Mouse (Mus musculus): ENCODE measurements around the gene Obscn. TPM values are rescaled to one million over a fixed set of nuclear protein-coding genes. Genes with fewer than 3 reads are reported as not detected.

Obscn gene
- polyA plus RNA-seq, 1 experiment from 2014 or later, result 3.0 TPM

- Histone ChIP-seq H3K4me1 (replicated peaks; ENCODE audit: control insufficient read depth, insufficient read depth, low read length) (peaks cover 9% of the 10 kb centered on the region), H3K4me2 (ENCODE audit: low read depth, low read length) (no peak overlapping the region), H3K4me3 (ENCODE audit: low read length) (no peak overlapping the region), H3K9ac (ENCODE audit: low read length) (no peak overlapping the region), H3K27me3 (ENCODE audit: control insufficient read depth, insufficient read depth, low read depth, low read length) (peaks cover 4% of the 10 kb centered on the region; the same call in 1 of the 2 replicates), H3K27ac (ENCODE audit: low read length) (no peak overlapping the region), H3K36me3 (ENCODE audit: control insufficient read depth, insufficient read depth, low read length) (no peaks in the 10 kb centered on the region), H3K9me3 (ENCODE audit: control insufficient read depth, low read length) (no peaks in the 10 kb centered on the region)
- ATAC-seq (ENCODE audit: low read depth), result no peak
- 96% methylated on average over 1 of the region's 1 CpGs for WGBS
Measured at GRCm38 (mm10) chr11:58967346-58967745, 168.9 kb downstream of the Obscn start.

- no peaks in the 10 kb centered on the region for H3K36me3 ChIP-seq (ENCODE audit: control insufficient read depth, insufficient read depth, low read length)
- H3K27me3 ChIP-seq (ENCODE audit: control insufficient read depth, insufficient read depth, low read depth, low read length), result peaks cover 13% of the 10 kb centered on the region; the same call in 1 of the 2 replicates
- peaks cover 8% of the 10 kb centered on the region for H3K9me3 ChIP-seq (ENCODE audit: control insufficient read depth, low read length)
- 43% methylated on average over 12 of the region's 12 CpGs for WGBS
- no peak overlapping the region for H3K27ac ChIP-seq (ENCODE audit: low read length)
- H3K4me3 ChIP-seq (ENCODE audit: low read length), result no peak overlapping the region
- H3K9ac ChIP-seq (ENCODE audit: low read length), result no peak overlapping the region
- H3K4me2 ChIP-seq (ENCODE audit: low read depth, low read length), result no peak overlapping the region
- no peak for ATAC-seq (ENCODE audit: low read depth)
- peaks cover 8% of the 10 kb centered on the region for H3K4me1 ChIP-seq (replicated peaks; ENCODE audit: control insufficient read depth, insufficient read depth, low read length)
Measured at GRCm38 (mm10) chr11:58965001-58965760, 171.0 kb downstream of the Obscn start.

- H3K27me3 ChIP-seq (ENCODE audit: control insufficient read depth, insufficient read depth, low read depth, low read length), result peaks cover 13% of the 10 kb centered on the region; the same call in 1 of the 2 replicates
- peaks cover 8% of the 10 kb centered on the region for H3K9me3 ChIP-seq (ENCODE audit: control insufficient read depth, low read length)
- no peak for ATAC-seq (ENCODE audit: low read depth)
- no peak overlapping the region for H3K27ac ChIP-seq (ENCODE audit: low read length)
- H3K4me3 ChIP-seq (ENCODE audit: low read length), result no peak overlapping the region
- no peaks in the 10 kb centered on the region for H3K36me3 ChIP-seq (ENCODE audit: control insufficient read depth, insufficient read depth, low read length)
- 76% methylated on average over 7 of the region's 7 CpGs for WGBS
- H3K9ac ChIP-seq (ENCODE audit: low read length), result no peak overlapping the region
- no peak overlapping the region for H3K4me2 ChIP-seq (ENCODE audit: low read depth, low read length)
- H3K4me1 ChIP-seq (replicated peaks; ENCODE audit: control insufficient read depth, insufficient read depth, low read length), result peaks cover 11% of the 10 kb centered on the region
Measured at GRCm38 (mm10) chr11:58964216-58964615, 172.0 kb downstream of the Obscn start.

GRCm38 (mm10) chr11:58963543-58963942, 172.7 kb downstream of the Obscn start:
- Histone ChIP-seq H3K27ac (ENCODE audit: low read length) (no peak overlapping the region), H3K9me3 (ENCODE audit: control insufficient read depth, low read length) (peaks cover 8% of the 10 kb centered on the region), H3K4me2 (ENCODE audit: low read depth, low read length) (no peak overlapping the region), H3K9ac (ENCODE audit: low read length) (no peak overlapping the region), H3K36me3 (ENCODE audit: control insufficient read depth, insufficient read depth, low read length) (no peaks in the 10 kb centered on the region), H3K4me1 (replicated peaks; ENCODE audit: control insufficient read depth, insufficient read depth, low read length) (peaks cover 9% of the 10 kb centered on the region), H3K27me3 (ENCODE audit: control insufficient read depth, insufficient read depth, low read depth, low read length) (peaks cover 13% of the 10 kb centered on the region; the same call in 1 of the 2 replicates), H3K4me3 (ENCODE audit: low read length) (no peak overlapping the region)
- no peak for ATAC-seq (ENCODE audit: low read depth)
- 32% methylated on average over 17 of the region's 17 CpGs for WGBS

- H3K27me3 ChIP-seq (ENCODE audit: control insufficient read depth, insufficient read depth, low read depth, low read length), result peaks cover 13% of the 10 kb centered on the region; the same call in 1 of the 2 replicates
- WGBS, result 54% methylated on average over 50 of the region's 50 CpGs
Measured at GRCm38 (mm10) chr11:58961364-58962177, 174.6 kb downstream of the Obscn start.

GRCm38 (mm10) chr11:58959921-58960465, 176.2 kb downstream of the Obscn start:
- Histone ChIP-seq H3K27me3 (ENCODE audit: control insufficient read depth, insufficient read depth, low read depth, low read length) (peaks cover 13% of the 10 kb centered on the region; the same call in 1 of the 2 replicates), H3K9ac (ENCODE audit: low read length) (peak overlapping the region; percentile 64), H3K36me3 (ENCODE audit: control insufficient read depth, insufficient read depth, low read length) (0 out of 2 replicates have a peak, but pooled peaks cover 2% of the 10 kb centered on the region), H3K4me3 (ENCODE audit: low read length) (peak overlapping the region; percentile 64), H3K27ac (ENCODE audit: low read length) (no peak overlapping the region; the same call in 1 of the 2 replicates), H3K9me3 (ENCODE audit: control insufficient read depth, low read length) (peaks cover 8% of the 10 kb centered on the region), H3K4me2 (ENCODE audit: low read depth, low read length) (peak overlapping the region; percentile 92), H3K4me1 (replicated peaks; ENCODE audit: control insufficient read depth, insufficient read depth, low read length) (peaks cover 28% of the 10 kb centered on the region)
- 3% methylated on average over 40 of the region's 40 CpGs for WGBS
- ATAC-seq (ENCODE audit: low read depth), result peak; percentile 84

More at GRCm38 (mm10) chr11:58961364-58962177, 174.6 kb downstream of the Obscn start:
- Histone ChIP-seq H3K9me3 (ENCODE audit: control insufficient read depth, low read length) (peaks cover 8% of the 10 kb centered on the region), H3K36me3 (ENCODE audit: control insufficient read depth, insufficient read depth, low read length) (0 out of 2 replicates have a peak, but pooled peaks cover 2% of the 10 kb centered on the region), H3K9ac (ENCODE audit: low read length) (no peak overlapping the region), H3K4me2 (ENCODE audit: low read depth, low read length) (no peak overlapping the region), H3K4me3 (ENCODE audit: low read length) (no peak overlapping the region), H3K4me1 (replicated peaks; ENCODE audit: control insufficient read depth, insufficient read depth, low read length) (peaks cover 19% of the 10 kb centered on the region), H3K27ac (ENCODE audit: low read length) (no peak overlapping the region)
- no peak for ATAC-seq (ENCODE audit: low read depth)

- H3K4me3 ChIP-seq (ENCODE audit: low read length), result peak overlapping the region; percentile 64
- peak overlapping the region; percentile 64 for H3K9ac ChIP-seq (ENCODE audit: low read length)
- H3K27me3 ChIP-seq (ENCODE audit: control insufficient read depth, insufficient read depth, low read depth, low read length), result peaks cover 11% of the 10 kb centered on the region; the same call in 1 of the 2 replicates
- no peak for ATAC-seq (ENCODE audit: low read depth)
- peaks cover 28% of the 10 kb centered on the region for H3K4me1 ChIP-seq (replicated peaks; ENCODE audit: control insufficient read depth, insufficient read depth, low read length)
- 32% methylated on average over 15 of the region's 15 CpGs for WGBS
- H3K36me3 ChIP-seq (ENCODE audit: control insufficient read depth, insufficient read depth, low read length), result 0 out of 2 replicates have a peak, but pooled peaks cover 2% of the 10 kb centered on the region
- H3K4me2 ChIP-seq (ENCODE audit: low read depth, low read length), result peak overlapping the region; percentile 92
- H3K9me3 ChIP-seq (ENCODE audit: control insufficient read depth, low read length), result peaks cover 8% of the 10 kb centered on the region
- no peak overlapping the region for H3K27ac ChIP-seq (ENCODE audit: low read length)
Measured at GRCm38 (mm10) chr11:58959186-58959825, 176.9 kb downstream of the Obscn start.

- peaks cover 28% of the 10 kb centered on the region for H3K4me1 ChIP-seq (replicated peaks; ENCODE audit: control insufficient read depth, insufficient read depth, low read length)
- 88% methylated on average over 6 of the region's 6 CpGs for WGBS
- 0 out of 2 replicates have a peak, but pooled peaks cover 2% of the 10 kb centered on the region for H3K36me3 ChIP-seq (ENCODE audit: control insufficient read depth, insufficient read depth, low read length)
- peaks cover 8% of the 10 kb centered on the region for H3K9me3 ChIP-seq (ENCODE audit: control insufficient read depth, low read length)
- H3K4me3 ChIP-seq (ENCODE audit: low read length), result no peak overlapping the region
- no peak overlapping the region for H3K27ac ChIP-seq (ENCODE audit: low read length)
- no peak overlapping the region for H3K4me2 ChIP-seq (ENCODE audit: low read depth, low read length)
- H3K27me3 ChIP-seq (ENCODE audit: control insufficient read depth, insufficient read depth, low read depth, low read length), result peaks cover 10% of the 10 kb centered on the region; the same call in 1 of the 2 replicates
- ATAC-seq (ENCODE audit: low read depth), result no peak
- no peak overlapping the region for H3K9ac ChIP-seq (ENCODE audit: low read length)
Measured at GRCm38 (mm10) chr11:58958536-58958935, 177.7 kb downstream of the Obscn start.

Measured in lung, embryonic 16.5 days (tissue).